Mouse (Mus musculus): ENCODE results near the gene Tubb4b.

- TF ChIP-seq POLR2A (IDR thresholded peaks at IDR 0.05; ENCODE audit: control insufficient read depth in 1 of 2, insufficient read depth in 1 of 2, low read depth in 1 of 2, low read length in 2 of 2, poor library complexity in 1 of 2) (no peak; a peak in 1 of 4 replicates), CTCF (IDR thresholded peaks at IDR 0.05 in 2 of 3, conservative IDR thresholded peaks at IDR 0.05 in 1 of 3; ENCODE audit: control insufficient read depth in 1 of 3, insufficient read depth in 1 of 3, low read depth in 2 of 3, low read length in 3 of 3, poor library complexity in 1 of 3, severe bottlenecking in 1 of 3) (no peak), BHLHE40 (IDR thresholded peaks at IDR 0.05; ENCODE audit: borderline replicate concordance, low read depth, low read length) (no peak)
These were observed 557 bp upstream of the Tubb4b start for GRCm38 (mm10) chr2:25224766-25225752.
